Mouse (Mus musculus) left cerebral cortex, postnatal 14 days (tissue): Measurements from ENCODE around the gene Sphk2. TPM values are rescaled to one million over a fixed set of nuclear protein-coding genes. Genes with fewer than 3 reads are reported as not detected.

Source experiments
- DNase-seq, 2 experiments: peaks; one replicate each; pipeline ENCODE4 v3.0.0; 2021 to 2022; ENCODE audit warnings: low spot score in 2 of 2, mixed read lengths in 1 of 2
- intact Hi-C: fragments of 180-260 bp; cut with DNase I; formaldehyde crosslinking; loops from one replicate; pipeline ENCODE4 v1.15.1; 2025
- total RNA-seq, 2 experiments: library from RNA; stranded (reverse); gene quantifications; 2 replicates each; pipeline ENCODE4 v1.2.3; 2021

The Sphk2 gene
- total RNA-seq, 2 experiments from 2014 or later = 28.8 to 32.7 TPM

- intact Hi-C loops = loop anchor here (10.0 kb wide), 1 partner anchor 238 kb away; the partner anchor contains the start of gene Bax
- DNase-seq = no peak
Measured at GRCm38 (mm10) chr7:45702809-45703520, 14.8 kb downstream of the Sphk2 start.

GRCm38 (mm10) chr7:45702316-45702715 is 15.5 kb downstream of the Sphk2 start:
- no peak for DNase-seq
- intact Hi-C loops = loop anchor here (10.0 kb wide), 1 partner anchor 238 kb away; the partner anchor contains the start of gene Bax

GRCm38 (mm10) chr7:45701607-45702006 is 16.2 kb downstream of the Sphk2 start:
- intact Hi-C loops = loop anchor here (10.0 kb wide), 1 partner anchor 237 kb away; the partner anchor contains the start of gene Bax
- no peak for DNase-seq

GRCm38 (mm10) chr7:45701072-45701471 is 16.7 kb downstream of the Sphk2 start:
- intact Hi-C loops = loop anchor here (10.0 kb wide), 1 partner anchor 236 kb away; the partner anchor contains the start of gene Bax
- DNase-seq = no peak

- intact Hi-C loops = loop anchor here (10.0 kb wide), 1 partner anchor 236 kb away; the partner anchor contains the start of gene Bax
- DNase-seq = peak; percentile 82 to 93
Measured at GRCm38 (mm10) chr7:45700301-45701015, 17.3 kb downstream of the Sphk2 start.

- DNase-seq = peak in 1 of 2 experiments; percentile 60
- intact Hi-C loops = loop anchor here (5.0 to 10.0 kb wide), 2 partner anchors 57 to 235 kb away; partner anchors contain the start of gene Bax
Measured at GRCm38 (mm10) chr7:45699523-45700141, 18.2 kb downstream of the Sphk2 start, which contains the start of gene Car11. TSS of gene Car11 (plus strand) at chr7:45699843.

GRCm38 (mm10) chr7:45697894-45698293 is 19.9 kb downstream of the Sphk2 start:
- intact Hi-C loops = loop anchor here (5.0 kb wide), 1 partner anchor 56 kb away; no protein-coding TSS in a partner anchor
- no peak for DNase-seq

- DNase-seq = no peak
- intact Hi-C loops = loop anchor here (5.0 kb wide), 1 partner anchor 53 kb away; no protein-coding TSS in a partner anchor
Measured at GRCm38 (mm10) chr7:45695098-45695497, 22.7 kb downstream of the Sphk2 start.

- DNase-seq = no peak
- intact Hi-C loops = no loop called here
Measured at GRCm38 (mm10) chr7:45693921-45694591, 23.7 kb downstream of the Sphk2 start, which contains the start of gene Sec1. TSS of gene Sec1 (minus strand) at chr7:45694402.

GRCm38 (mm10) chr7:45692364-45692763 is 25.4 kb downstream of the Sphk2 start:
- DNase-seq = no peak
- intact Hi-C loops = no loop called here

- intact Hi-C loops = no loop called here
- no peak for DNase-seq
Measured at GRCm38 (mm10) chr7:45689800-45690199, 28.0 kb downstream of the Sphk2 start.

GRCm38 (mm10) chr7:45689099-45689498 is 28.7 kb downstream of the Sphk2 start:
- no peak for DNase-seq
- intact Hi-C loops = no loop called here

GRCm38 (mm10) chr7:45686841-45687240 is 31.0 kb downstream of the Sphk2 start:
- intact Hi-C loops = no loop called here
- no peak for DNase-seq

GRCm38 (mm10) chr7:45685811-45686210 is 32.0 kb downstream of the Sphk2 start:
- intact Hi-C loops = no loop called here
- no peak for DNase-seq

GRCm38 (mm10) chr7:45683396-45684050 is 34.3 kb downstream of the Sphk2 start, which contains the start of gene Ntn5:
TSS of gene Ntn5 (plus strand) at chr7:45684022.
- intact Hi-C loops = loop anchor here (5.0 kb wide), 1 partner anchor 86 kb away; no protein-coding TSS in a partner anchor
- DNase-seq = no peak

- intact Hi-C loops = loop anchor here (5.0 kb wide), 1 partner anchor 85 kb away; no protein-coding TSS in a partner anchor
- peak; percentile 88 to 90 for DNase-seq
Measured at GRCm38 (mm10) chr7:45682144-45683126, 35.4 kb downstream of the Sphk2 start.

GRCm38 (mm10) chr7:45681046-45681736 is 36.6 kb downstream of the Sphk2 start:
- no peak for DNase-seq
- intact Hi-C loops = loop anchor here (5.0 kb wide), 1 partner anchor 84 kb away; no protein-coding TSS in a partner anchor
